Mouse (Mus musculus) ovary, adult 2 months (tissue): ENCODE results near the gene Thumpd2. TPM values are rescaled to one million over a fixed set of nuclear protein-coding genes. Genes with fewer than 3 reads are reported as not detected.

ENCODE experiments used
- polyA plus RNA-seq: library from polyadenylated mRNA; depleted of rRNA; stranded (reverse); fragments of >200 nt; gene quantifications from 2 replicates; pipeline ENCODE4 v1.2.3, GENCODE M21; 2012; rRNA removed

Gene Thumpd2
- polyA plus RNA-seq = 2.4 and 2.9 TPM in 2 replicates

GRCm38 (mm10) chr17:81064979-81065311, at the start of gene Thumpd2:
TSS of gene Thumpd2 (minus strand) at chr17:81065082.

Other genes starting within 250 kb of the Thumpd2 start
- gene Tmem178, start 120.5 kb downstream of the Thumpd2 start, polyA plus RNA-seq = 23.3 and 32.0 TPM in 2 replicates